Mouse (Mus musculus) limb, embryonic 10.5 days (tissue): ENCODE data around the gene Sppl3. TPM values are rescaled to one million over a fixed set of nuclear protein-coding genes. Genes with fewer than 3 reads are reported as not detected.

Source experiments
- DNase-seq: peaks from one replicate; pipeline ENCODE4 v3.0.0-alpha.2; 2017; ENCODE audit warnings: low spot score
- H3K27ac ChIP-seq: fragments of 300-500 bp; sonication (generic); 2 replicates; pipeline ENCODE4 v1.5.1; 2016; ENCODE audit warnings: mild to moderate bottlenecking
- H3K27me3 ChIP-seq: fragments of 300-500 bp; sonication (generic); 2 replicates; pipeline ENCODE4 v1.6.1; 2016; ENCODE audit warnings: low read depth, mild to moderate bottlenecking; ENCODE audit not compliant: poor library complexity, severe bottlenecking
- H3K36me3 ChIP-seq: fragments of 300-500 bp; sonication (generic); 2 replicates; pipeline ENCODE4 v1.6.1; 2016; ENCODE audit warnings: mild to moderate bottlenecking, moderate library complexity
- H3K4me1 ChIP-seq: fragments of 300-500 bp; sonication (generic); 2 replicates; pipeline ENCODE4 v1.6.1; 2016
- H3K4me3 ChIP-seq: fragments of 300-500 bp; sonication (generic); 2 replicates; pipeline ENCODE4 v1.5.1; 2016; ENCODE audit warnings: mild to moderate bottlenecking, moderate library complexity
- H3K9me3 ChIP-seq: fragments of 300-500 bp; sonication (generic); replicated peaks from 2 replicates; pipeline ENCODE4 v1.6.1; 2016; ENCODE audit warnings: mild to moderate bottlenecking
- WGBS: fragments of 180-500 bp; shearing (Covaris S2); methylation state at CpG from one replicate; pipeline ENCODE4 v1.1.7; 2016; 5-methylcytosine and 5-hydroxymethylcytosine counted together
- polyA plus RNA-seq: library from polyadenylated mRNA; unstranded; fragments of >200 nt; fragmentation: Nextera tagmentation; extraction: Ambion mirVana; gene quantifications from 2 replicates; pipeline ENCODE4 v1.2.1, GENCODE M21; 2016

Sppl3 gene
- 15.2 and 15.3 TPM in 2 replicates for polyA plus RNA-seq

GRCm38 (mm10) chr5:115010577-115011216 is at the start of gene Sppl3:
Gene Sppl3, plus strand, starts transcription at chr5:115011137.
- peak within 1 kb of the TSS; percentile 98 for H3K27ac ChIP-seq
- DNase-seq: peak; percentile 98
- 2% methylated on average over 43 of the region's 65 CpGs for WGBS
- peak within 1 kb of the TSS; percentile 100 for H3K4me3 ChIP-seq
- peaks cover 28% of the 10 kb centered on the region for H3K4me1 ChIP-seq
- H3K9me3 ChIP-seq: no peaks in the 10 kb centered on the region
- no peaks in the 10 kb centered on the region for H3K36me3 ChIP-seq
- no peaks in the 10 kb centered on the region for H3K27me3 ChIP-seq

GRCm38 (mm10) chr5:114961590-114962360 is 49.2 kb upstream of the Sppl3 start:
- peaks cover 17% of the 10 kb centered on the region for H3K4me1 ChIP-seq
- no peak for DNase-seq
- no peaks in the 10 kb centered on the region for H3K36me3 ChIP-seq
- H3K27me3 ChIP-seq: no peaks in the 10 kb centered on the region; the same call in 1 of the 2 replicates
- H3K4me3 ChIP-seq: no peak overlapping the region
- whole genome bisulfite sequencing: 49% methylated on average over 4 of the region's 4 CpGs
- no peak overlapping the region for H3K27ac ChIP-seq
- H3K9me3 ChIP-seq: no peaks in the 10 kb centered on the region

GRCm38 (mm10) chr5:114964315-114964966 is 46.5 kb upstream of the Sppl3 start:
- DNase-seq: no peak
- Histone ChIP-seq H3K9me3 (no peaks in the 10 kb centered on the region), H3K27me3 (peaks cover 22% of the 10 kb centered on the region), H3K27ac (no peak overlapping the region), H3K36me3 (no peaks in the 10 kb centered on the region), H3K4me3 (no peak overlapping the region), H3K4me1 (peaks cover 27% of the 10 kb centered on the region)
- WGBS: 66% methylated on average over 7 of the region's 7 CpGs

- WGBS: 69% methylated on average over 17 of the region's 17 CpGs
- Histone ChIP-seq H3K27ac (no peak overlapping the region), H3K9me3 (no peaks in the 10 kb centered on the region)
These were observed 45.7 kb upstream of the Sppl3 start for GRCm38 (mm10) chr5:114964967-114965898.

GRCm38 (mm10) chr5:114967523-114968268 is 43.2 kb upstream of the Sppl3 start:
- no peak overlapping the region for H3K27ac ChIP-seq
- H3K4me3 ChIP-seq: no peak overlapping the region
- no peak for DNase-seq
- no peaks in the 10 kb centered on the region for H3K9me3 ChIP-seq
- H3K27me3 ChIP-seq: peaks cover 27% of the 10 kb centered on the region
- H3K4me1 ChIP-seq: peaks cover 21% of the 10 kb centered on the region
- no peaks in the 10 kb centered on the region for H3K36me3 ChIP-seq
- 46% methylated on average over 14 of the region's 14 CpGs for WGBS

More at GRCm38 (mm10) chr5:114964967-114965898, 45.7 kb upstream of the Sppl3 start:
- DNase-seq: no peak
- peaks cover 27% of the 10 kb centered on the region for H3K27me3 ChIP-seq
- H3K36me3 ChIP-seq: no peaks in the 10 kb centered on the region
- H3K4me1 ChIP-seq: peaks cover 27% of the 10 kb centered on the region
- H3K4me3 ChIP-seq: no peak overlapping the region

GRCm38 (mm10) chr5:114968651-114969050 is 42.3 kb upstream of the Sppl3 start:
- H3K36me3 ChIP-seq: no peaks in the 10 kb centered on the region
- WGBS: 25% methylated on average over 7 of the region's 7 CpGs
- peaks cover 21% of the 10 kb centered on the region for H3K4me1 ChIP-seq
- no peak for DNase-seq
- H3K27me3 ChIP-seq: peaks cover 27% of the 10 kb centered on the region
- H3K9me3 ChIP-seq: no peaks in the 10 kb centered on the region
- no peak overlapping the region for H3K4me3 ChIP-seq
- H3K27ac ChIP-seq: no peak overlapping the region

GRCm38 (mm10) chr5:114969064-114969463 is 41.9 kb upstream of the Sppl3 start:
- Histone ChIP-seq H3K4me3 (no peak overlapping the region), H3K9me3 (no peaks in the 10 kb centered on the region), H3K27me3 (peaks cover 27% of the 10 kb centered on the region), H3K4me1 (peaks cover 21% of the 10 kb centered on the region), H3K27ac (no peak overlapping the region), H3K36me3 (no peaks in the 10 kb centered on the region)
- DNase-seq: no peak
- WGBS: 19% methylated on average over 4 of the region's 4 CpGs

- Histone ChIP-seq H3K4me1 (peaks cover 18% of the 10 kb centered on the region), H3K36me3 (no peaks in the 10 kb centered on the region), H3K27me3 (peaks cover 27% of the 10 kb centered on the region), H3K9me3 (no peaks in the 10 kb centered on the region), H3K4me3 (no peak overlapping the region), H3K27ac (no peak overlapping the region)
- 68% methylated on average over 13 of the region's 13 CpGs for WGBS
- no peak for DNase-seq
These were observed 41.2 kb upstream of the Sppl3 start for GRCm38 (mm10) chr5:114969609-114970215.

- WGBS: 88% methylated on average over 17 of the region's 17 CpGs
- Histone ChIP-seq H3K27me3 (peaks cover 27% of the 10 kb centered on the region), H3K27ac (no peak within 1 kb of the TSS), H3K4me1 (peaks cover 14% of the 10 kb centered on the region), H3K4me3 (no peak within 1 kb of the TSS), H3K36me3 (no peaks in the 10 kb centered on the region), H3K9me3 (no peaks in the 10 kb centered on the region)
- no peak for DNase-seq
These were observed 40.1 kb upstream of the Sppl3 start, which contains the start of gene Hnf1a for GRCm38 (mm10) chr5:114970824-114971227. Gene Hnf1a, minus strand, starts transcription at chr5:114971094.

- Histone ChIP-seq H3K4me1 (peaks cover 14% of the 10 kb centered on the region), H3K36me3 (no peaks in the 10 kb centered on the region), H3K9me3 (no peaks in the 10 kb centered on the region), H3K27me3 (peaks cover 26% of the 10 kb centered on the region), H3K27ac (no peak overlapping the region), H3K4me3 (no peak overlapping the region)
- no peak for DNase-seq
- 85% methylated on average over 9 of the region's 9 CpGs for WGBS
These were observed 38.7 kb upstream of the Sppl3 start for GRCm38 (mm10) chr5:114972201-114972600.

- peaks cover 11% of the 10 kb centered on the region; the same call in 1 of the 2 replicates for H3K4me1 ChIP-seq
- WGBS: 81% methylated on average over 8 of the region's 8 CpGs
- DNase-seq: no peak
These were observed 37.8 kb upstream of the Sppl3 start for GRCm38 (mm10) chr5:114973131-114973530.

More at GRCm38 (mm10) chr5:114973131-114973530, 37.8 kb upstream of the Sppl3 start:
- peaks cover 18% of the 10 kb centered on the region for H3K27me3 ChIP-seq
- no peak overlapping the region for H3K27ac ChIP-seq
- no peaks in the 10 kb centered on the region for H3K9me3 ChIP-seq
- no peak overlapping the region for H3K4me3 ChIP-seq
- H3K36me3 ChIP-seq: no peaks in the 10 kb centered on the region
